Mouse (Mus musculus) lung, adult 2 months (tissue): ENCODE results near the gene Cat.

Source experiments
- CTCF ChIP-seq: fragments of 200-500 bp; IDR thresholded peaks from 2 replicates; pipeline ENCODE4 v1.5.1; 2011; ENCODE audit warnings: mild to moderate bottlenecking, low read length, control low read depth; ENCODE audit not compliant: insufficient read depth
- POLR2A ChIP-seq: fragments of 200-500 bp; IDR thresholded peaks from 2 replicates; pipeline ENCODE4 v1.6.1; 2011; ENCODE audit warnings: low read depth, mild to moderate bottlenecking, control low read depth, low read length, borderline replicate concordance; ENCODE audit errors: extremely low read depth

DNA sequence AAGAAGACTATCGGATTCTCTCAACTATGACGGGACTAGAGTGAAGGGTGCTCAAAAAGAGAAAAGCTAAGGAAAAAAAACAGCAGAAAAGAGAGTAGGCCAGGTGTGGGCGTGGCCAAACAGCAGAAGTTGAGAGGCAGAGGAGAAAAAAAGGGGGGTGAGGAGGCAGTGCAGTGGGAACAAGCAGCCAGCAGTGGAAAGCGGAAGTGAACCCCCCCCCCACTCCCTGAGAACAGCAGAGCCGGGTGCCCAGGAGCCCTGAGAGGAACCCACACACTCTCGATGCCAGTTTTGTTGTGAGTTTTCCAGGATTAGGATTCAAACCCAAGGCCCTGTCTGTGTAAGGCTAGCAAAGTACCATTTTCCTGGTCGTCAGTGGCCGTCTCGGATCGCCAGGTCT is 25.9 kb downstream of the Cat start:
- no peak for TF ChIP-seq CTCF
- no peak for TF ChIP-seq POLR2A
